Mouse (Mus musculus) embryonic fibroblast, embryonic 13.5 days (primary cell): Measurements from ENCODE around the gene Dctd. TPM values are rescaled to one million over a fixed set of nuclear protein-coding genes. Genes with fewer than 3 reads are reported as not detected.
A peak's percentile ranks its signal among the peaks of the same experiment; 100 is the strongest.

Experiments
- H3K27ac ChIP-seq: 2 replicates; pipeline ENCODE4 v1.5.1; 2012; ENCODE audit warnings: low read length, control low read depth, inconsistent platforms; ENCODE audit not compliant: insufficient read depth
- H3K4me1 ChIP-seq: 2 replicates; pipeline ENCODE4 v1.6.1; 2011; ENCODE audit warnings: low read length; ENCODE audit not compliant: control insufficient read depth, insufficient read depth
- H3K4me3 ChIP-seq: 2 replicates; pipeline ENCODE4 v1.5.1; 2011; ENCODE audit warnings: mild to moderate bottlenecking, control low read depth, low read length; ENCODE audit not compliant: insufficient read depth
- CTCF ChIP-seq: IDR thresholded peaks from 2 replicates; pipeline ENCODE4 v1.5.1; 2011; ENCODE audit warnings: mild to moderate bottlenecking, control low read depth, low read length, moderate library complexity, borderline replicate concordance; ENCODE audit not compliant: insufficient read depth
- POLR2A ChIP-seq: IDR thresholded peaks from 2 replicates; pipeline ENCODE4 v1.6.1; 2011; ENCODE audit warnings: low read depth, mild to moderate bottlenecking, control low read depth, low read length, moderate library complexity
- polyA plus RNA-seq: library from polyadenylated mRNA; stranded (reverse); fragments of >200 nt; gene quantifications from 2 replicates; pipeline ENCODE4 v1.2.4, GENCODE M21; 2011; ENCODE audit warnings: low read depth; ENCODE audit not compliant: missing spikeins, insufficient read length

The Dctd gene
- 29.7 and 34.4 TPM in 2 replicates for polyA plus RNA-seq

GRCm38 (mm10) chr8:48098792-48099191 is at the start of gene Dctd:
Gene Dctd (plus strand): TSS chr8:48099092.
- Histone ChIP-seq H3K27ac (no peak within 1 kb of the TSS), H3K4me3 (no peak within 1 kb of the TSS), H3K4me1 (peaks cover 3% of the 10 kb centered on the region; the same call in 1 of the 2 replicates)
- TF ChIP-seq CTCF: no peak
- no peak for TF ChIP-seq POLR2A

- TF ChIP-seq CTCF: no peak
- no peak for TF ChIP-seq POLR2A
- Histone ChIP-seq H3K4me3 (no peak overlapping the region), H3K27ac (no peak overlapping the region), H3K4me1 (no peaks in the 10 kb centered on the region)
These were observed 45.3 kb upstream of the Dctd start for GRCm38 (mm10) chr8:48053611-48054010.

GRCm38 (mm10) chr8:48063526-48064072 is 35.3 kb upstream of the Dctd start:
- Histone ChIP-seq H3K4me3 (no peak overlapping the region), H3K27ac (no peak overlapping the region), H3K4me1 (no peaks in the 10 kb centered on the region; the same call in 1 of the 2 replicates)
- TF ChIP-seq CTCF (no peak), POLR2A (no peak)

GRCm38 (mm10) chr8:48074149-48074548 is 24.7 kb upstream of the Dctd start:
- Histone ChIP-seq H3K4me1 (no peaks in the 10 kb centered on the region), H3K27ac (no peak overlapping the region), H3K4me3 (no peak overlapping the region)
- TF ChIP-seq CTCF (no peak), POLR2A (no peak)

GRCm38 (mm10) chr8:48082343-48082742 is 16.5 kb upstream of the Dctd start:
- no peak overlapping the region for H3K27ac ChIP-seq
- H3K4me3 ChIP-seq: no peak overlapping the region
- no peak for TF ChIP-seq CTCF
- no peak for TF ChIP-seq POLR2A
- no peaks in the 10 kb centered on the region for H3K4me1 ChIP-seq

GRCm38 (mm10) chr8:48090661-48091060 is 8.2 kb upstream of the Dctd start:
- H3K4me3 ChIP-seq: no peak overlapping the region
- H3K4me1 ChIP-seq: no peaks in the 10 kb centered on the region
- TF ChIP-seq POLR2A (no peak), CTCF (no peak)
- no peak overlapping the region for H3K27ac ChIP-seq

- no peak for TF ChIP-seq POLR2A
- TF ChIP-seq CTCF: no peak
- Histone ChIP-seq H3K27ac (no peak overlapping the region), H3K4me3 (no peak overlapping the region)
These were observed 3.5 kb upstream of the Dctd start for GRCm38 (mm10) chr8:48095378-48095777.

GRCm38 (mm10) chr8:48097131-48097794 is 1.6 kb upstream of the Dctd start:
- Histone ChIP-seq H3K27ac (no peak overlapping the region), H3K4me3 (no peak overlapping the region), H3K4me1 (peaks cover 3% of the 10 kb centered on the region; the same call in 1 of the 2 replicates)
- no peak for TF ChIP-seq POLR2A
- TF ChIP-seq CTCF: peak; percentile 71

More at GRCm38 (mm10) chr8:48095378-48095777, 3.5 kb upstream of the Dctd start:
- peaks cover 3% of the 10 kb centered on the region; the same call in 1 of the 2 replicates for H3K4me1 ChIP-seq

- Histone ChIP-seq H3K27ac (no peak overlapping the region), H3K4me1 (peaks cover 3% of the 10 kb centered on the region; the same call in 1 of the 2 replicates), H3K4me3 (no peak overlapping the region)
- TF ChIP-seq CTCF (no peak), POLR2A (no peak)
These were observed 732 bp upstream of the Dctd start for GRCm38 (mm10) chr8:48098081-48098639.
